In genomic region chr17:47574028-47574427, GRCm38 (mm10) we compare ENCODE assay signal across 27 mouse cellular contexts. TPM values are rescaled to one million over a fixed set of nuclear protein-coding genes. Genes with fewer than 3 reads are reported as not detected.
DNase-seq lines count a peak whose midpoint lies in the region; ATAC-seq lines count a peak whose summit lies in the region.
"Had no signal": no experiment of that assay in that cellular context is flagged by ENCODE, and none has a peak within 500 bp of the region (broad histone marks: within the 10 kb centered on the region; RNA-seq: fewer than 3 reads in every experiment).

No protein-coding gene starts in this region.

- H3K9me3 ChIP-seq in hindbrain, embryonic 10.5 days, result no peaks in the 10 kb centered on the region
- H3K9me3 ChIP-seq in hindbrain, embryonic 11.5 days (ENCODE audit: control insufficient read depth, low read length), result no peaks in the 10 kb centered on the region
- no peaks in the 10 kb centered on the region for H3K9me3 ChIP-seq in limb, embryonic 12.5 days
- no peaks in the 10 kb centered on the region for H3K9me3 ChIP-seq in lung, embryonic 16.5 days (ENCODE audit: control insufficient read depth, low read length)
- H3K9me3 ChIP-seq in liver, embryonic 11.5 days (ENCODE audit: control insufficient read depth, low read length), result no peaks in the 10 kb centered on the region
- H3K9me3 ChIP-seq: embryonic facial prominence, embryonic 10.5 days; embryonic facial prominence, embryonic 15.5 days; forebrain, embryonic 12.5 days; megakaryocyte, embryonic 14.5 days; midbrain, embryonic 13.5 days; neural tube, embryonic 13.5 days had no signal

- no peak for ATAC-seq in hindbrain, embryonic 11.5 days (ENCODE audit: low FRiP score)
- ATAC-seq in limb, embryonic 12.5 days (ENCODE audit: insufficient number of reproducible peaks, insufficient read depth, low FRiP score, low TSS enrichment, low read depth), result no peak
- ATAC-seq in lung, embryonic 16.5 days (ENCODE audit: low read depth), result peak; percentile 87
- ATAC-seq in liver, embryonic 11.5 days (replicated peaks; ENCODE audit: low FRiP score), result no peak
- ATAC-seq: forebrain, postnatal 0 days; intestine, postnatal 0 days; midbrain, embryonic 13.5 days; Patski had no signal

- no peaks in the 10 kb centered on the region for H3K36me3 ChIP-seq in hindbrain, embryonic 10.5 days
- H3K36me3 ChIP-seq in hindbrain, embryonic 11.5 days (ENCODE audit: control insufficient read depth, insufficient read depth, low read length), result no peaks in the 10 kb centered on the region
- H3K36me3 ChIP-seq in limb, embryonic 12.5 days, result no peaks in the 10 kb centered on the region
- H3K36me3 ChIP-seq in lung, embryonic 16.5 days (ENCODE audit: control insufficient read depth, insufficient read depth, low read length), result no peaks in the 10 kb centered on the region
- no peaks in the 10 kb centered on the region for H3K36me3 ChIP-seq in liver, embryonic 11.5 days (ENCODE audit: control insufficient read depth, insufficient read depth, low read length)
- H3K36me3 ChIP-seq: embryonic facial prominence, embryonic 10.5 days; embryonic facial prominence, embryonic 15.5 days; forebrain, embryonic 12.5 days; midbrain, embryonic 13.5 days; neural tube, embryonic 13.5 days had no signal

- H3K4me2 ChIP-seq in hindbrain, embryonic 11.5 days (replicated peaks; ENCODE audit: low read depth, low read length), result no peak overlapping the region
- no peak overlapping the region for H3K4me2 ChIP-seq in limb, embryonic 12.5 days
- H3K4me2 ChIP-seq in lung, embryonic 16.5 days (ENCODE audit: low read depth, low read length), result peak overlapping the region; percentile 30; the same call in 1 of the 2 replicates
- no peak overlapping the region for H3K4me2 ChIP-seq in liver, embryonic 11.5 days
- H3K4me2 ChIP-seq: embryonic facial prominence, embryonic 15.5 days; forebrain, embryonic 12.5 days; hindbrain, embryonic 14.5 days; midbrain, embryonic 13.5 days; neural tube, embryonic 13.5 days had no signal

- 75% methylated on average over 8 of the region's 8 CpGs for WGBS in hindbrain, embryonic 10.5 days
- WGBS in hindbrain, embryonic 11.5 days, result 75% methylated on average over 8 of the region's 8 CpGs
- WGBS in limb, embryonic 12.5 days, result 65% methylated on average over 8 of the region's 8 CpGs
- WGBS in lung, embryonic 16.5 days, result 52% methylated on average over 8 of the region's 8 CpGs
- WGBS in liver, embryonic 11.5 days, result 70% methylated on average over 8 of the region's 8 CpGs

- no peak for DNase-seq in hindbrain, embryonic 10.5 days (ENCODE audit: low spot score)
- no peak for DNase-seq in hindbrain, embryonic 11.5 days (ENCODE audit: low spot score)
- DNase-seq in lung, postnatal 36 days, result peak; percentile 77
- no peak for DNase-seq in gastrocnemius, postnatal 14 days
- no peak for DNase-seq in liver, embryonic 11.5 days (ENCODE audit: low spot score)
- no peak for DNase-seq in kidney, adult 18-20 months
- DNase-seq: adrenal gland, postnatal 36 days; cerebellum, adult 18-20 months; cerebellum, postnatal 14 days; forebrain, postnatal 0 days; gastrocnemius, postnatal 10 days; heart, postnatal 36 days; kidney, postnatal 14 days; left cerebral cortex, postnatal 4 days; liver; right cerebral cortex, postnatal 4 days had no signal

- 0 out of 2 replicates have a peak overlapping the region, but pooled peaks have one; percentile 45 for H3K27ac ChIP-seq in hindbrain, embryonic 10.5 days
- no peak overlapping the region for H3K27ac ChIP-seq in hindbrain, embryonic 11.5 days (ENCODE audit: low read depth, low read length)
- 0 out of 2 replicates have a peak overlapping the region, but pooled peaks have one; percentile 2 for H3K27ac ChIP-seq in limb, embryonic 12.5 days
- peak overlapping the region; percentile 95 for H3K27ac ChIP-seq in lung, embryonic 16.5 days (ENCODE audit: low read length)
- H3K27ac ChIP-seq in liver, embryonic 11.5 days (ENCODE audit: low read depth, low read length), result no peak overlapping the region
- H3K27ac ChIP-seq: embryonic facial prominence, embryonic 15.5 days; forebrain, embryonic 12.5 days; hindbrain, embryonic 14.5 days; midbrain, embryonic 13.5 days; neural tube, embryonic 13.5 days had no signal

- H3K9ac ChIP-seq in hindbrain, embryonic 11.5 days (ENCODE audit: low read depth, low read length), result no peak overlapping the region
- H3K9ac ChIP-seq in limb, embryonic 12.5 days (replicated peaks), result no peak overlapping the region
- H3K9ac ChIP-seq in lung, embryonic 16.5 days (ENCODE audit: low read length), result no peak overlapping the region
- H3K9ac ChIP-seq in liver, embryonic 11.5 days (ENCODE audit: low read depth, low read length), result no peak overlapping the region
- H3K9ac ChIP-seq: embryonic facial prominence, embryonic 15.5 days; forebrain, embryonic 12.5 days; forebrain, postnatal 0 days; hindbrain, embryonic 14.5 days; midbrain, embryonic 13.5 days; neural tube, embryonic 13.5 days had no signal

- H3K4me1 ChIP-seq in hindbrain, embryonic 10.5 days (replicated peaks), result peaks cover 57% of the 10 kb centered on the region
- no peaks in the 10 kb centered on the region; the same call in 1 of the 2 replicates for H3K4me1 ChIP-seq in hindbrain, embryonic 11.5 days (replicated peaks; ENCODE audit: control insufficient read depth, insufficient read depth, low read length)
- peaks cover 25% of the 10 kb centered on the region for H3K4me1 ChIP-seq in limb, embryonic 12.5 days (replicated peaks)
- H3K4me1 ChIP-seq in lung, embryonic 16.5 days (replicated peaks; ENCODE audit: control insufficient read depth, insufficient read depth, low read length), result peaks cover 3% of the 10 kb centered on the region; the same call in 1 of the 2 replicates
- H3K4me1 ChIP-seq in liver, embryonic 11.5 days (replicated peaks; ENCODE audit: control insufficient read depth, insufficient read depth, low read length), result peaks cover 11% of the 10 kb centered on the region
- H3K4me1 ChIP-seq: neural tube, embryonic 13.5 days had no signal

- intact Hi-C loops in gastrocnemius, postnatal 14 days (cut with DNase I; ENCODE audit: low total_unique reads), result no loop called here

- H3K27me3 ChIP-seq in hindbrain, embryonic 10.5 days (ENCODE audit: insufficient read depth, poor library complexity, severe bottlenecking), result peaks cover 19% of the 10 kb centered on the region; the same call in 1 of the 2 replicates
- no peaks in the 10 kb centered on the region for H3K27me3 ChIP-seq in hindbrain, embryonic 11.5 days (ENCODE audit: control insufficient read depth, insufficient read depth, low read length)
- no peaks in the 10 kb centered on the region for H3K27me3 ChIP-seq in limb, embryonic 12.5 days
- H3K27me3 ChIP-seq in lung, embryonic 16.5 days (ENCODE audit: control insufficient read depth, insufficient read depth, low read depth, low read length), result no peaks in the 10 kb centered on the region
- H3K27me3 ChIP-seq in liver, embryonic 11.5 days (replicated peaks; ENCODE audit: control insufficient read depth, insufficient read depth, low read length), result no peaks in the 10 kb centered on the region
- H3K27me3 ChIP-seq: embryonic facial prominence, embryonic 15.5 days; forebrain, embryonic 12.5 days; midbrain, embryonic 13.5 days; neural tube, embryonic 13.5 days; Patski had no signal

- no peak overlapping the region for H3K4me3 ChIP-seq in hindbrain, embryonic 10.5 days
- H3K4me3 ChIP-seq in hindbrain, embryonic 11.5 days (ENCODE audit: low read depth, low read length), result no peak overlapping the region
- no peak overlapping the region for H3K4me3 ChIP-seq in limb, embryonic 12.5 days (replicated peaks)
- H3K4me3 ChIP-seq in lung, embryonic 16.5 days (ENCODE audit: low read length), result no peak overlapping the region
- H3K4me3 ChIP-seq in liver, embryonic 11.5 days (ENCODE audit: low read depth, low read length), result no peak overlapping the region
- H3K4me3 ChIP-seq: embryonic facial prominence, embryonic 10.5 days; embryonic facial prominence, embryonic 15.5 days; forebrain, embryonic 12.5 days; megakaryocyte, embryonic 14.5 days; midbrain, embryonic 13.5 days; neural tube, embryonic 13.5 days had no signal

RNA-seq across cellular contexts. Expression of gene Bysl, which starts 37.3 kb away (rescaled TPM):
- 39.0 and 40.6 TPM in 2 replicates for polyA plus RNA-seq in hindbrain, embryonic 10.5 days (2016; fragmentation: Nextera tagmentation; extraction: Ambion mirVana)
- 30.8 and 31.0 TPM in 2 replicates for polyA plus RNA-seq in hindbrain, embryonic 11.5 days (2014; fragmentation: Nextera tagmentation; extraction: Ambion mirVana)
- 28.3 and 28.4 TPM in 2 replicates for polyA plus RNA-seq in limb, embryonic 12.5 days (2016; fragmentation: Nextera tagmentation; extraction: Ambion mirVana)
- 17.0 and 19.4 TPM in 2 replicates for polyA plus RNA-seq in lung, embryonic 16.5 days (2015; fragmentation: Nextera tagmentation; extraction: Ambion mirVana)
- 10 to 100 TPM; 12.3 to 14.8 TPM for total RNA-seq in gastrocnemius, postnatal 14 days (2021)
- 43.1 and 45.9 TPM in 2 replicates for polyA plus RNA-seq in liver, embryonic 11.5 days (2014; fragmentation: Nextera tagmentation; extraction: Ambion mirVana)

RNA-seq across cellular contexts. Expression of gene Med20, which starts 37.4 kb away (rescaled TPM):
- 41.2 and 45.9 TPM in 2 replicates for polyA plus RNA-seq in hindbrain, embryonic 10.5 days (2016; fragmentation: Nextera tagmentation; extraction: Ambion mirVana)
- polyA plus RNA-seq in hindbrain, embryonic 11.5 days (2014; fragmentation: Nextera tagmentation; extraction: Ambion mirVana), result 44.6 and 44.8 TPM in 2 replicates
- polyA plus RNA-seq in limb, embryonic 12.5 days (2016; fragmentation: Nextera tagmentation; extraction: Ambion mirVana), result 47.8 and 48.9 TPM in 2 replicates
- polyA plus RNA-seq in lung, embryonic 16.5 days (2015; fragmentation: Nextera tagmentation; extraction: Ambion mirVana), result 50.1 and 51.6 TPM in 2 replicates
- total RNA-seq in gastrocnemius, postnatal 14 days (2021), result 10 to 100 TPM; 10.3 to 12.6 TPM
- 48.9 and 53.3 TPM in 2 replicates for polyA plus RNA-seq in liver, embryonic 11.5 days (2014; fragmentation: Nextera tagmentation; extraction: Ambion mirVana)

RNA-seq across cellular contexts. Expression of gene Gm20517, which starts 37.4 kb away (rescaled TPM):
- polyA plus RNA-seq in hindbrain, embryonic 10.5 days (2016; fragmentation: Nextera tagmentation; extraction: Ambion mirVana), result 1.9 and 2.1 TPM in 2 replicates
- 1.3 and 1.7 TPM in 2 replicates for polyA plus RNA-seq in hindbrain, embryonic 11.5 days (2014; fragmentation: Nextera tagmentation; extraction: Ambion mirVana)
- polyA plus RNA-seq in limb, embryonic 12.5 days (2016; fragmentation: Nextera tagmentation; extraction: Ambion mirVana), result 2.3 and 2.6 TPM in 2 replicates
- polyA plus RNA-seq in lung, embryonic 16.5 days (2015; fragmentation: Nextera tagmentation; extraction: Ambion mirVana), result 1.8 and 2.2 TPM in 2 replicates
- total RNA-seq in gastrocnemius, postnatal 14 days (2021), result 1 to 10 TPM; 1.2 to 1.9 TPM
- polyA plus RNA-seq in liver, embryonic 11.5 days (2014; fragmentation: Nextera tagmentation; extraction: Ambion mirVana), result 1.5 and 2.5 TPM in 2 replicates

RNA-seq across cellular contexts. Expression of gene Usp49, which starts 56.5 kb away (rescaled TPM):
- polyA plus RNA-seq in hindbrain, embryonic 10.5 days (2016; fragmentation: Nextera tagmentation; extraction: Ambion mirVana), result 6.7 and 8.4 TPM in 2 replicates
- polyA plus RNA-seq in hindbrain, embryonic 11.5 days (2014; fragmentation: Nextera tagmentation; extraction: Ambion mirVana), result 8.7 and 9.1 TPM in 2 replicates
- polyA plus RNA-seq in limb, embryonic 12.5 days (2016; fragmentation: Nextera tagmentation; extraction: Ambion mirVana), result 8.1 and 8.9 TPM in 2 replicates
- polyA plus RNA-seq in lung, embryonic 16.5 days (2015; fragmentation: Nextera tagmentation; extraction: Ambion mirVana), result 2.5 and 2.6 TPM in 2 replicates
- total RNA-seq in gastrocnemius, postnatal 14 days (2021), result 1 to 10 TPM; 3.2 to 4.3 TPM
- polyA plus RNA-seq in liver, embryonic 11.5 days (2014; fragmentation: Nextera tagmentation; extraction: Ambion mirVana), result 4.1 and 4.8 TPM in 2 replicates

Comparison
In these comparisons a context has a peak if more than half of its experiments do, and no peak if none do; other contexts are left out.
1. H3K27ac ChIP-seq: peak in hindbrain, embryonic 10.5 days (single experiment), limb, embryonic 12.5 days (single experiment) and lung, embryonic 16.5 days (single experiment); none in hindbrain, embryonic 11.5 days (single experiment) and liver, embryonic 11.5 days (single experiment).